Mouse (Mus musculus): Measurements from ENCODE around the gene Cygb.
A peak's percentile ranks its signal among the peaks of the same experiment; 100 is the strongest.

The Cygb gene

GRCm38 (mm10) chr11:116630171-116630965, 23.7 kb downstream of the Cygb start:
- DNase-seq: peak; percentile 28

GRCm38 (mm10) chr11:116629472-116629871, 24.6 kb downstream of the Cygb start:
- no peak for DNase-seq

- peak; percentile 89 for DNase-seq
These were observed 25.4 kb downstream of the Cygb start for GRCm38 (mm10) chr11:116628712-116629111.

GRCm38 (mm10) chr11:116627072-116628020, 26.8 kb downstream of the Cygb start:
- DNase-seq: peak; percentile 40

GRCm38 (mm10) chr11:116626299-116627071, 27.6 kb downstream of the Cygb start, which contains the start of gene Rhbdf2:
Rhbdf2 (minus strand) TSS chr11:116627019.
- no peak for DNase-seq

GRCm38 (mm10) chr11:116625081-116626000, 28.8 kb downstream of the Cygb start:
- peak; percentile 64 for DNase-seq

- peak; percentile 84 for DNase-seq
These were observed 29.8 kb downstream of the Cygb start for GRCm38 (mm10) chr11:116624131-116624832.

GRCm38 (mm10) chr11:116623281-116624124, 30.6 kb downstream of the Cygb start:
- no peak for DNase-seq

GRCm38 (mm10) chr11:116621258-116621704, 32.8 kb downstream of the Cygb start:
- DNase-seq: peak; percentile 56

- DNase-seq: no peak
These were observed 33.4 kb downstream of the Cygb start for GRCm38 (mm10) chr11:116620559-116621253.

GRCm38 (mm10) chr11:116620073-116620472, 34.0 kb downstream of the Cygb start:
- peak; percentile 11 for DNase-seq

- no peak for DNase-seq
These were observed 34.6 kb downstream of the Cygb start for GRCm38 (mm10) chr11:116619561-116619960.

- DNase-seq: no peak
These were observed 35.0 kb downstream of the Cygb start for GRCm38 (mm10) chr11:116619156-116619555.

- DNase-seq: no peak
These were observed 35.4 kb downstream of the Cygb start for GRCm38 (mm10) chr11:116618666-116619065.

- no peak for DNase-seq
These were observed 36.5 kb downstream of the Cygb start for GRCm38 (mm10) chr11:116617641-116618040.

- DNase-seq: no peak
These were observed 37.5 kb downstream of the Cygb start for GRCm38 (mm10) chr11:116616438-116617118.

GRCm38 (mm10) chr11:116615735-116616437, 38.2 kb downstream of the Cygb start:
- peak; percentile 55 for DNase-seq

GRCm38 (mm10) chr11:116613234-116613633, 40.9 kb downstream of the Cygb start:
- no peak for DNase-seq
